Mouse (Mus musculus): ENCODE measurements around the gene Ddx19a.
"Not testable (repeated sequence)": the region's sequence is repeated elsewhere in the genome, so short reads cannot be mapped to it uniquely, and the experiment has no call there.

Ddx19a gene

DNA sequence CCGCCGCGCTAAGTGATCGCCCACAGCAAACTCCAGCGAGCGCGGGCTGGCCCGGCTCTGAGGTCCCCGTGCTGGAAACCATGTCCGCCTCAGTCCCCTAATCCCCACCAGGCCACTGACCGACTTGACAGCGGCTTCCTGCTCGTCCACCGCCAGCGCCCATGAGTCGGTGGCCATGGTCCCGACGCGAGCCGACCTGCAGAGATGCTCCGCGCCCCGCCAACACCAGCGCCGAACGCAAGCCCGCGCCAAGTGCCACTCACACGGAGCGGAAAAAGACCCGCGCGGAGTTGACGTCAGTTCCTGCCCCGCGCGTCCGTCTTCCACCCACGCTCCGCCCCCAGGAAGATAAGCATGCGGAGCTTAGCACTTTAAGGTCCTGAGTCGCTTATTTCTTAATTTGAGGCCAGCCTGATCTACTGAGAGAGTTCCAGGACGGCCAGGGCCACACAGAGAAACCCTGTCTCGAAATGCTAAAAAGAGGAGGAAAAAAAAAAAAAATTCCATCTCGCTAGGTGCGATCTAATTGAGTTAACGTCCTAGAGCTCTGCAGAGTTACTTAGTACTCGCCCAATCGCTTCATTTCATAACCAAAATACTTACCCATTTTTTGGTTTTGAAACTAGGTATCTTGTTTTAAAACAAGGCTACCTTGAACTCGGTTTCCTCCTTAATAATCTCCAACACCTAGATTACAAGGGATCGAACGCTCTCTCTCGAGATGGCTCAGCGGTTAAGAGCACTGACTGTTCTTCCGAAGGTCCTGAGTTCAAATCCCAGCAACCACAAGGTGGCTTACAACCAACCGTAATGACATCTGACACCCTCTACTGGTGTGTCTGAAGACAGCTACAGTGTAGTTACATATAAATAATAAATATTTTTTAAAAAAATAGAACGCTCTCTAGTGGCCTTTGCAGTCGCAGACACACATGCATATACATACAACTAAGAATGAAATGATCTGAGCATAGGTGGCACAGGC lies at the start of gene Ddx19a:
Gene Ddx19a, minus strand, starts transcription at position 254 of the 985 bp plus-strand sequence.
- in situ Hi-C loops (cut with MboI, MseI), result no loop called here

DNA sequence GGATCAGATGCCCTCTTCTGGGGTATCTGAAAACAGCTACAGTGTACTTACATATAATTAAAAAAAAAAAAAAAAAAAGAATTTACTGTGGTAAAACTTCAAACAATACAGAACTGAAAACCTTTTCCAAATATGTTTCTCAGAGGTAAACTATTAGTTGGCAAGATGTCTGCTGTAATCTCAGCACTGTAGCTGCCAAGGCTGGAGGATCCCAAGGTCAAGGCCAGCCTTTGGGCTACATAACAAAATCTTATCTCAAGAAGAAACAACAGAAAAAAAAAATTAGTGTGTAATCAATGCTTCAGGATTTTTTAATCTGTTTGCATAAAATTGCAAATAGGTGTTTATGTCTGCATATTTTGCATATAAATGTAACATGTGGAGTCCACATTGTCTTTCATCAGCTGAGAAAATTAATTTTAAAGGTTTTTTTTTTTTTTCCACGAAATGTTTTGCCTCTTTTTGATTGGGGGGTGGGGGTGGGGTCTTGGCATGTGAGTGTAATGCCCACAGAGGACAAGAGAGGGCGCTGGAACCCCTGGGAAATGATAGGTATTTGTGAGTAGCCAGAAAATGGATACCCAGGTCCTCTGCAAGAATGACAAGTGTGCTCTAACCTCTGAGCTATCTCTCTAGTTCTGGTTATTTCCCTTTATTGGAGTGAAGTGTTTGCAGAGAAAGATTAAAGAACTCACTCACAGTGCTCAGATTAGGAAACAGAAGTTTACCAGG lies 46.6 kb upstream of the Ddx19a start:
- in situ Hi-C loops (cut with MboI, MseI), result loop anchor here (5.0 to 10.0 kb wide), 2 partner anchors 57 to 241 kb away; no protein-coding TSS in a partner anchor

DNA sequence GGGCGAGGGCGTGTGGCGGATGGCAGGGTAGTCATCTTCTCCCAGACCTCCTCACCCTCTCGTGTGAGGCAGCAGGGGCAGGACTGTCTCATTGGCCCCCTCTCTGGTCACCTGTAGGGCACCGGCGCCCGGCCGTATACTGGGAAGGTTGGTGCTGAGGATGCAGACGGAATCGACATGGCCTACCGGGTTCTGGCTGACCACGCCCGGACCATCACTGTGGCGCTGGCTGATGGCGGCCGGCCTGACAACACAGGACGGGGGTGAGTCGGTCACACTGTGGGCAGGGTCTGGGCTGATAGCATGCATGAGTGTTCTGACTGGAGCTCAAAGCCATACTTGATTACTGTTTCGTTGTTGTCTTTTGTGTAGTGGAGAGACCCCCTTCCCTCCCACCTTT lies 44.9 kb upstream of the Ddx19a start:
- in situ Hi-C loops (cut with MboI, MseI), result loop anchor here (5.0 to 10.0 kb wide), 2 partner anchors 55 to 242 kb away; no protein-coding TSS in a partner anchor

DNA sequence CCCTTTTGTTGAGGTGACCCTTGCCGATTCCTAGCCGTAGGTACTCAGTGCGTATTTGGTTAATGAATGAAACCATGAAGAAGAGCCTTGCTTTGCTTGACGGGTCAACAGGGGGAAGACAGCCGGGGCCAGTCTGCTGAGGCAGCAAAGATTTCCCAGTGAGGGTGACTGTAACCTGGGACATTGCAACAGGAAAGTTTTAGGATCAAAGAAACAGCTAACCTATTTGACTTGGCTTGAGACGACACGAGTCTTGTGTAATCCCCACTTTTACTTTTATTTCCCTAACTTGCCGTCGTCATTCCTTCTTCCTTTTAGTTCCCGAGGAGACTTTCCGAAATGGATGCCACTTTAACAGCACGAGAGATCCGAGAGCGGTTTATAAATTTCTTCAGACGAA lies 39.0 kb upstream of the Ddx19a start:
- in situ Hi-C loops (cut with MboI, MseI), result no loop called here

DNA sequence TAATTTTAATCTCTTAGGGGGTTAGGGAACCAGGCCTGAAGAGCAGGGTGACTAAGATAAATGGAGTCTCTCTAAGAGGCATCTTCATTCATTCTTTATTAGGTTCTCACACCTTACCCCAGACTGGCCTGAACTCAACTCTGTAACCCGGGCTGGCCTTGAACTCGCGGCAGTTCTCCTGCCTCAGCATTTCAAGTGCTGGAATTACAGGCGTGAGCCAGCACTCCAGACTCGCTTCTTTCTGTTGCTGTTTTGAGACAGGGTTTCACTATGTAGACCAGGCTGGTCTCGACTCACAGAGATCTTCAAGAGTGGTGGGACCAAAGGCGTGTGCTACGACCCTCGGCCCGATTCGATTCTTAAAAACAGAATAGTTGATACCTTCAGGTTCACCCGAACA lies 36.7 kb upstream of the Ddx19a start:
- in situ Hi-C loops (cut with MboI, MseI), result no loop called here

DNA sequence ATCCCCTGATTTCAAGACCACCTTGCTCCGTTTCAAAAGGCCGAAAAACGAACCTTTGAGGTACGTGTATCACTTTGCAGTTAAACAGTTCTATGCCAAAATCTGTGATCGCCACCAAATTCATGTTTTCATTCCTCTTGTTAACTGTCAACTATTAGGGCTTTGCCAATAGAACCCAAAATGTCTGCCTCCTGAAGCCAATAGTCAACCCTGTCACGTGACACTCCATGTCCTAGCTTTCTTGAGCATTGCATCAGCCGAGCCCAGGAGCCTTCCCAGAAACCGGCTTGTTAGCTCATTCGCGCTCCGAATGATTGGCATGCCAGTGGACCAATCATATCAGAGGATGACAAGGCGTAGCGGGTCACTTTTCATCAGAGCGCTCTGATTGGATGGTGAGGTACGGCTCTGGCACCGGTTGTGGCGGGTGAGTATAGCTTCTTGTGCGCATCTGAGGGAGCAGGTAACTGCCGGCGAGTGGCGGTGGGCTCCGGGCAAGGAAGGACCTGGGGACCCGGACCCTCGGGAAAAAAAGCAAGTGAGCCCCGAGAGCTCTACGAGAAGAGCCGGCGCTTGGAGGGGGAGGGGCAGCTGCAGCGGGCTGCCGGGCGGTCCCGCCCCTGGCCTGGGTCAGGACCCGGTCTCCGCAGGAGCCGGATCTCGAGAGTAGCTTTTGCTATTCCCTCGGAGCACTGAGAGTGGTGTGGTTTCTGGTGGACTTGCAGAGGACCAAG lies 36.0 kb upstream of the Ddx19a start:
- in situ Hi-C loops (cut with MboI, MseI), result no loop called here

DNA sequence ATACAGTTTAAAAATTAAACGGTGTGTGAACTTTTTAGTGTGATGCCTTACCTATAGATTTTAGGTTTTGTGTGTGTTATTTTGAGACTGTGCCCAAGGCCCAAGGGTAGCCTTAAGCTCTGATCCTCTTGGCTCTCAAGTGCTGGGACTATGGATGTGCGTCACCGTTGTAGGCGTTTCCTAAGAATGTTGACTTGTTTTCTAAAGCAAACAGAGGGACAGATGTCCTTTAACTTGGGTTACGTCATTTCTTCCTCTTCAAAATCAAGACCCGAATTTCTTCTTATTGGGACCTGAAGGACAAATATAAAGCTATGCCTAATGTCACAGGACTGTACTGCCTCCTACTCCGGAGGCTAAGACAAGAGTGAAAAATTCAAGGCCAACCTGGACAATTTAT lies 35.3 kb upstream of the Ddx19a start, which contains the start of gene Aars:
Gene Aars, plus strand, starts transcription at position 229 of the 400 bp plus-strand sequence.
- in situ Hi-C loops (cut with MboI, MseI), result no loop called here

DNA sequence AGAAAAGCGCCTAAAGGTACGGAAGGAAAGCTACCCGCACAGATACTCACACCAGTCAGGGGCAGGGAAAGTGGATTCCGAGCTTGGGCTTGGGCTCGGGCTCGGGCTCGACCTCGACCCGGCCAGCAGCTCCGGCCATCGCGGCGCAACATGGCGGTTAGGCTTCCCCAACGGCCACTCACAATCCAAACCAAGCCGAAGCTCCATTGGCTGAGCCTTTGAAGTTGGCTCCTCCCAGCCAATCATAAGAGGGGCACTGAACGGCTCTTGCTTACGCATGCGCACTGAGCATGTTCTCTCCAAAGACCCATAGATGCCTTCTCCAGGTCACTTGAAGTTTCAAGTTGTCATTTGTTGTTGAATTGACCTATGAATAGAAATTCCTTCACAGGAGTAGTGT lies 34.0 kb upstream of the Ddx19a start, which contains the start of gene Ddx19b:
Gene Ddx19b, minus strand, starts transcription at position 180 of the 400 bp plus-strand sequence.
- in situ Hi-C loops (cut with MboI, MseI), result no loop called here

DNA sequence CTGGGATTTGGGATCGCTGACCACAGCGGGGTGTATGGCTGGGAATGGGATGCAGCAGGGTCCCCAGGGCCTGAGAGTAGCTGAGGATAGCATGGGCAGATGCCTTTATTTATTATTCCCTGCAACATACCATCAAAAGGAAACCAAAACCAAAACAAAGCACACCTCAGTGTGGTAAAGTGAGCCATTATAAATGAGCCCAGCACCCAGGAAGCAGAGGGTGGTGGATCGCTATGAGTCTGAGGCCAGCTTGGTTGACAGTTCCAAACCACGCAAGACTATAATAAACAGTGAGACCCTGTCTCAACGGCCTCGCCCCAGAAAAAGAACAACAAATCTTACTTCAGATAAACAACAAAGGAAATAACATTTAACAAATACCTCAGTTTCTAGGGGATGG lies 32.4 kb upstream of the Ddx19a start:
- in situ Hi-C loops (cut with MboI, MseI), result no loop called here

DNA sequence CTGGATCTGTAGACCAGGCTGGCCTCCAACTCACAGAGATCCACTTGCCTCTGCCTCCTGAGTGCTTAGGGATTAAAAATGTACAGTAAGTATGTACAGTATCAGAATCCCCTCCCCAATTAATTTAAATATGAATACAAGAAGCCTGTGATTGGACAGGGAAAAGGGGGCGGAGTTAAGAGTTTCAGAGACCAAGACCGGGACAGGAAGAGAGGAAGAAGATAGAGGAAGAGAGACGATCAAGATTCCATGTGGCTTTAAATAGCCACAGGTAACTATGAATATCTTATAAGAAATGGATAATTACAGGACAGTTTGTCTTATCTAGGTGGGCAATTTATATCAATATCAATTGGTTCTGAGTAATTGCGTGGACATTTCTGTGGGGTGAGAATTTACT lies 32.0 kb upstream of the Ddx19a start:
- in situ Hi-C loops (cut with MboI, MseI), result no loop called here

DNA sequence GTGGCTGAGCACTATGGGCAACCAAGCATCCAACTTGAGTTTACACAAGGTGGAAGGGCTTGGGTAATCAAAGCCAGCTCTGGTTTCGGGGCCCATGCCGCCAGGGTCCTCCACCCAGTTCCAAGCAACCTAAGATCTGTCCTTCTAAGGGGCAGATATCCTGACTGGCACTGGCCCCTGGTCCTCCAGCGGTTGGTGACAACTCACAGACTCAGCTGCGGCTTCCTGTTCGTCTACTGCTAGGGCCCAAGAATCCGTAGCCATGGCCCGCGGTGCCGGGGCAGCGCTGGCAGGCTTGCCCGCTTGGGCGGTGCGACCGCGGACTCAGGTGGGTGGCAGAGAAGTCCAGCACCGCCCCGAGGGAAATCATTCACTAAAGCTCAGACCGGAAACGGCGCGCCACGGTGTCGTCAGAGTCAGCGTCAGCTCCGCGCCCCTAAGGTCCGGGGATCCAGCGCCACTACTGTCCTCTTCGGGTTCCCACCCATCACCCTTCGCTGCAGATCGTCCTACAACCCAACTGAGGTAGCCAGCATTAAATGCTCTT lies 29.9 kb upstream of the Ddx19a start:
- in situ Hi-C loops (cut with MboI, MseI), result no loop called here

DNA sequence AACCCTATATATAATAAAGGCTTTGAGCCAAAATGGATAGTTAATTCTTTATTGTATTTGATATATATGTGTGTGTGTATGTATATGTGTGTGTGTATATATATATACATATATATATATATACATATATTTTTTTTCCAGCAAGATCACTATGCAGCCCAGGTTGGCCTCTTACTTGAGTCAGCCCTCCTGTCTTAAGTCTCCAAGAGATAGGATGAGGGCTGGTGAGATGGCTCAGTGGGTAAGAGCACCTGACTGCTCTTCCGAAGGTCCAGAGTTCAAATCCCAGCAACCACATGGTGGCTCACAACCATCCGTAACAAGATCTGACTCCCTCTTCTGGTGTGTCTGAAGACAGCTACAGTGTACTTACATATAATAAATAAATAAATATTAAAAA lies 29.0 kb upstream of the Ddx19a start:
- in situ Hi-C loops (cut with MboI, MseI), result not testable (repeated sequence)

DNA sequence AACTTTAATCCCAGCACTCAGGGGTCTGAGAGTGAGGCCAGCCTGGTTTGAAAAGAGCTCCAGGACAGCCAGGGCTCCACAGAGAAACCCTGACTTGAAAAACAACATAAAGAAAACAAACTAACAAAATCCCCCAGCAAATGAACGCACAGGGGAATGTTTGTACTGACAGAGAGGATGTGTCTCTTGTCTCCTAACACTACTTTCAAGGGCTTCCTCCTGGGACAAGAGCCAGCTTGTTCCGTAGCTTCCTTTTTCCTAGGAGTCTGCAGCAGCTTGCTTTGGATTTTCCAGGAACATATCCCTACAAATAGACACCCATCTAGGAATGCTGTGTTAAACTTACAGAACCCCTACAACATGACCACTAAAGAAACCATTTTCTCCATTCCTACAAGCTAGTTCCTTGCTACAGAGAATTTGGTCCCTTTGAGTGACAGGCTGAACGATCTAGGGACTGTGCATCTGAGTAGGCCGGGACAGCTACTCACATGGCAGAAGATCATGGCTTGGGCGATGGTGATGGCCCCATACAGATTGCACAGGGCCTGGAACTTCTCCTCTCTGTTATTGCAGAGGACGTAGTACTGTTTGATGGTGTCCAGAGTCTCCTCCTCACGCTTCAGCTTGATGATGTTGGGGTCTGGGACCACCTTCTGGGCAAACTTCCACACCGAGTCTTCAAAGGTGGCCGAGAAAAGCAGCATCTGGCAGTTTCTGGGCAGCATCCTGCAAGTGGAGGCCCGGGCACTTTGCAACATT lies 12.8 kb upstream of the Ddx19a start:
- in situ Hi-C loops (cut with MboI, MseI), result not testable (repeated sequence)

DNA sequence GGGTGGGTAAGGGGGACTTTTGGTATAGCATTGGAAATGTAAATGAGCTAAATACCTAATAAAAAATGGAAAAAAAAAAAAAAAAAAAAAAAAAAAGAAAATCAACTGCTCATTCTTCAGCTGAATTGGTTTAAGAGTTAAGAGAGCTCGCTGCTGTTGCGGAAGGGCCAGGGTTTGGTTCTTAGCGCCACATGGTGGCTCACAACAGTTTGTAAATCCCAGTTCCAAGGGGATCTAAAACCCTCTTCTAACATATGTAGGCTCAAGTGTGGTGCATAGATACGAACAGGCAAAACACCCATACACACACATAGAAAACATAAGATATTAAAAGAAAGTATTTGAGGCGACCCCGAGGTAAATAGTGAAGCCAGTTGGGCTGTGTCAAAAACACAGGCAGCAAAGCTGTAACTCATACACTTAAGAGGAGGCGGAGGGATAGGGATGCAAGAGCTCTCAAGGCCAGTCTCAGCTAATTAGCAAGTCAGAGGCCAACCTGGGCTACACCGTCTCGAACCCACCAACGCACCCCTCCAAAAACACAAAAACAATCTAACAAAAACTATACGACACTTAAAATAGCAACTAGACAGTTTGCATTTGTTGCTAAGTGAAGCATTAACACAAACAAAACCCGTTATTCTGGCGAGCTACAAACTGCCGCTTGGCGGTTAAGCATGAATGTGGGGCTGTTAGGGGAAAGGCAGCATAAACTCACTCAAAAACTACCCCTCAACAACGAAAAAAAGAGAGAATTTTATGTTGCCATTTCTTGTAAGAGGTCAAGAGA lies 764 bp downstream of the Ddx19a start:
- in situ Hi-C loops (cut with MboI, MseI), result no loop called here

DNA sequence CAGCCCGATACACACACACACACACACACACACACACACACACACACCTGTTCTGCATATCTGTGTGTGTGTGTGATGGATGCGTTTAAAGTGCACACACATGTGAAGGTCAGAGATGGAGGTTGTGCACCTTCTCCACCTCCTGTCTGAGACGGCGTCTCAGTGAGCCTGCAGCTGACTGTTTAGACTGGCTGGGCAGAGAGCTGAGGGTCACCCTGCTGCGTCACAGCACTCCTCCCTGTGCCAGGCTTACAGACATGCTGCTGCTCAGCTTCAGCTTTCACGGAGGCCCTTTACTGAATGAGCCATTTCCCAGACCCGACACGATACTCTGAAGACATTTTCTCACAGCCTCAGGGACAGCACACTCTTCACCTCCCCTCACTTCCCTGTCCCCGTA lies 7.6 kb downstream of the Ddx19a start:
- in situ Hi-C loops (cut with MboI, MseI), result no loop called here

DNA sequence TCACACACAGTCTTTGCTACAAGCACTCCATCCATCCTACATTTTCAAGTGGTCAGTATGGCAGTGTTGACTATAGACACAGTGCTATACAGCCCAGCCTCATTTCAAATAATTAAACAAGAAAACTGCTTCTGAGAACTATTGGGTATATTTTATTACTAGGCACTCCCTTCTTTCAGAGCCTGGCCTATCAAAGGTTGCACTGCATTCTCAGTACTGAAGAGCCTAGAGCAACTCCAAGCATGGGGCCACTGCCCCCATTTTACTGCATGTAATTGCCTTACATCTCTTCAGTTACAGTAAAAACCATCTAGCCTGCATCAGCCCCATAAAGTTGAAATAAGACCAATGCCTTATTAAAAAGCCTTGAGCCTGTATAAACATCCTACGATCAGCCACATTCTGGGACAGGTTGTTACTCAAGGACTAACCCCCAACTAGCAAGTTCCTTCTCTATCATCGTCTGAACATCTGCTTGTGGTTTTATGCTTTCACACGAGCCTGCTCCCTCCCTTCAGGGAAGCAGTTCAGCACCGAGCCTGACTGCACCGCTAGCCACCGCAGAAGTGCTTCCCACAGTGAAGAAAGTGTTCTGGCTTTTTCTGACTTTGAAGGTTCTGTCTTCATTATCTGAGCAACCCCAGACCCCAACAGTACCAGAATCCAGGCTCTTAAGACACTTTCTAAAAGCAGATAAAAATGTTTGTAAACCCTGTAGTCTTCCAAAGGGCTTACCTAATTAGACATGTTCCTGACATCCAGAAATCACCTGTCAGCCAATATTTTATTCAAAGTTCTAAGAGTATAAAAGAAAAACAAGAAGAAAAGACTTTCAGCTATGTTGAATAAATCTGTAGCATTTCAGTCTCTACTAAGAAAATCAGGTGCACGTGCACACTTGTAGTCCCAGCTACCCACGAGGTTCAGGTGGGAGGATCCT lies 9.5 kb downstream of the Ddx19a start:
- in situ Hi-C loops (cut with MboI, MseI), result loop anchor here (5.0 kb wide), 2 partner anchors 54 to 146 kb away; no protein-coding TSS in a partner anchor

DNA sequence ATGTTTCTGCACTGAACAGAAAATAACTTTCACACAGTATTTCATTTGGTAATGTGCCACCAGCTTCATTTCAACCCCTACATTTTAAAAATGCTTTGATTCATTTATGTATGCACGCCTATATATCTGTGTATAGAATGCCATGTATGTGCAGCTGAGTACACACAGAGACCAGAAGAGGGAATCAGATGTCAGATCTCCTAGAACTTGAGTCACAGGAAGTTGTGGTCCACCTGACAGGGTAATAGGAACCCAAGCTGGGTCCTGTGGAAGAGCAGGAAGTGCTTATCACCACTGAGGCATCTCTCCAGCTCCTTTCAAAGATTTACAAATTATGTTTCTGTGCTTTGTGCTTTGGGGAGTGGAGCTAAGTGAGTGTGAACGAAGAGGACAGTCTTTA lies 16.3 kb downstream of the Ddx19a start:
- in situ Hi-C loops (cut with MboI, MseI), result no loop called here

DNA sequence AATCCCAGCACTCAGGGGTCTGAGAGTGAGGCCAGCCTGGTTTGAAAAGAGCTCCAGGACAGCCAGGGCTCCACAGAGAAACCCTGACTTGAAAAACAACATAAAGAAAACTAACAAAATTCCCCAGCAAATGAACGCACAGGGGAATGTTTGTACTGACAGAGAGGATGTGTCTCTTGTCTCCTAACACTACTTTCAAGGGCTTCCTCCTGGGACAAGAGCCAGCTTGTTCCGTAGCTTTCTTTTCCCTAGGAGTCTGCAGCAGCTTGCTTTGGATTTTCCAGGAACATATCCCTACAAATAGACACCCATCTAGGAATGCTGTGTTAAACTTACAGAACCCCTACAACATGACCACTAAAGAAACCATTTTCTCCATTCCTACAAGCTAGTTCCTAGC lies 19.6 kb downstream of the Ddx19a start:
- in situ Hi-C loops (cut with MboI, MseI), result not testable (repeated sequence)

DNA sequence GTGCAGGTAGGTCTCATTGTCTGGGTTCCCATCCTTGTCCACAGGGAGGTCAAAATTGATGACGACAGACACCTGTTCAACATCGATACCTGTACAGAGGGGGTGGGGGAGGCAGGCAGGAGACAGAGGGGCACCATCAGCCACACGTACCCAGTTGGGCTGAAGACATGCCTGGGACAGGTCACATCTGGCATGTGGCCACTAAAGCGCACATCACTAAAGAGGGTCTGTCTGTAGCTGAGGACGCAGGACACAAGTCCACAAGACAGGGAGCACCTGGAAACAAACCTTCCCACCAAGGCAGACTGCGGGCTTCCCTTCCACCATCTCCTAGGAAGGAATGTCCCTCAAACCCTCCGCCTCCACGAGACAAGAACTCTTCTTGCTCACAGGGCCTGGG lies 21.1 kb downstream of the Ddx19a start:
- in situ Hi-C loops (cut with MboI, MseI), result not testable (repeated sequence)

Data from T-helper 17 cell (primary cell).